Mouse (Mus musculus) bone marrow, adult 2 months (tissue): ENCODE results near the gene Appl1. TPM values are rescaled to one million over a fixed set of nuclear protein-coding genes. Genes with fewer than 3 reads are reported as not detected.

Experiments used
- H3K27ac ChIP-seq: fragments of 200-500 bp; 2 replicates; pipeline ENCODE4 v1.5.1; 2012; ENCODE audit warnings: low read depth, mild to moderate bottlenecking, control low read depth, inconsistent platforms, low read length; ENCODE audit not compliant: control insufficient read depth, poor library complexity, insufficient read depth
- H3K4me1 ChIP-seq: fragments of 200-500 bp; 2 replicates; pipeline ENCODE4 v1.6.1; 2011; ENCODE audit warnings: low read length; ENCODE audit not compliant: control insufficient read depth, insufficient read depth
- H3K4me3 ChIP-seq: fragments of 200-500 bp; replicated peaks from 2 replicates; pipeline ENCODE3; 2011; ENCODE audit warnings: mild to moderate bottlenecking, low read depth, low read length, control low read depth; ENCODE audit not compliant: control insufficient read depth
- CTCF ChIP-seq: fragments of 200-500 bp; IDR thresholded peaks from 2 replicates; pipeline ENCODE4 v1.5.1; 2011; ENCODE audit warnings: low read length, control low read depth; ENCODE audit not compliant: control insufficient read depth, insufficient read depth
- POLR2A ChIP-seq: fragments of 200-500 bp; IDR thresholded peaks from 2 replicates; pipeline ENCODE4 v1.6.1; 2011; ENCODE audit warnings: low read depth, mild to moderate bottlenecking, control low read depth, low read length, borderline replicate concordance; ENCODE audit not compliant: control insufficient read depth
- WGBS: fragments of 180-500 bp; shearing (Covaris S2); methylation state at CpG from one replicate; pipeline ENCODE4 v1.1.7; 2018; 5-methylcytosine and 5-hydroxymethylcytosine counted together
- polyA plus RNA-seq: library from polyadenylated mRNA; stranded (reverse); fragments of >200 nt; gene quantifications from 2 replicates; pipeline ENCODE4 v1.2.4, GENCODE M21; 2011; ENCODE audit warnings: low replicate concordance; ENCODE audit not compliant: missing spikeins, insufficient read depth, insufficient read length

Gene Appl1
- polyA plus RNA-seq: 2.9 and 7.5 TPM in 2 replicates

- TF ChIP-seq CTCF (no peak), POLR2A (no peak)
- Histone ChIP-seq H3K4me3 (peak within 1 kb of the TSS; percentile 85), H3K4me1 (no peaks in the 10 kb centered on the region), H3K27ac (peak within 1 kb of the TSS; percentile 93)
- WGBS: 10% methylated on average over 10 of the region's 10 CpGs
These were observed at the start of gene Appl1 for GRCm38 (mm10) chr14:26971106-26971789. Gene Appl1, minus strand, starts transcription at chr14:26971232.

GRCm38 (mm10) chr14:27019850-27020249 lies 48.8 kb upstream of the Appl1 start:
- TF ChIP-seq CTCF: no peak
- TF ChIP-seq POLR2A: no peak
- Histone ChIP-seq H3K4me3 (no peak overlapping the region), H3K4me1 (no peaks in the 10 kb centered on the region; the same call in 1 of the 2 replicates), H3K27ac (no peak overlapping the region)
- WGBS: 90% methylated on average over 14 of the region's 14 CpGs

DNA sequence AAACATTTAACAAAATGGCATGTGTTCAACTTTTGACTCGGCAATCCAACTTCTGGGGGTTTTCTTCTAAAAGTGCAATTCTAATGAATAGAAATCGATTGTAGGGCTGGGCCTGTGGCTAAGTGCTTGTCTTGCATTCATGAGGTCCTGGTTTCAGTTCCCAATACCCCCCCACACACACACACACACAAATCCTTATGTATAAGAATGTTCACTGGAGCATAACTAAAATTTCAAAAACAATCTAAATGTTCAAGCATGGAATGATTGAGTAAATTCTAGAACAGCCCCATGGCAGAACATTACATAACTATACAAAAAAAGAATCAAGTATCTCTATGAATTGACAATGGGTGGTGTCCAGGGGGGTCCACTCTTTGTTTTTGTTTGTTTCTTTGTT lies 46.9 kb upstream of the Appl1 start:
- 59% methylated on average over 2 of the region's 2 CpGs for WGBS
- Histone ChIP-seq H3K4me1 (no peaks in the 10 kb centered on the region; the same call in 1 of the 2 replicates), H3K27ac (no peak overlapping the region), H3K4me3 (no peak overlapping the region)
- TF ChIP-seq CTCF (no peak), POLR2A (no peak)

DNA sequence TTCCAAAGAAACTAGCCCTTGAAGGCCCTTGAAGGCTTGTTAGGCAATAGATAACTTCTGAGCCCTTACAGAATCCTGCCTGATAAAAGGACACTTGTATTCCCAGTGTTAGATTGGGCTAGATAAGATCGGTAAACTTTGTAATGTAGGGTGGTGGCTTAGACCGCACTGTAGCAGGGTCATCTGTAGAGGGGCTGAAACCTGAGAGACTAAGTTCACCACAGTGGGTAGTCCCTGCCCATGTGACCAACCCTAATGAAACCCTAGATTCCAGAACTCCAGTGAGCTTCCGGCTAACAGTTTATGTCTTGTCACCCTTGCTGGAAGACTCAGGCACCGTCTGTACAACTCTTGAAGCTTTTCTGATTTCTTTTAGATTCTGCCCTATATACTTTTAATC lies 42.6 kb upstream of the Appl1 start:
- no peaks in the 10 kb centered on the region; the same call in 1 of the 2 replicates for H3K4me1 ChIP-seq
- H3K4me3 ChIP-seq: no peak overlapping the region
- no peak overlapping the region for H3K27ac ChIP-seq
- 73% methylated on average over 4 of the region's 4 CpGs for WGBS
- TF ChIP-seq CTCF: no peak
- no peak for TF ChIP-seq POLR2A

GRCm38 (mm10) chr14:27011561-27011960 lies 40.5 kb upstream of the Appl1 start:
- H3K27ac ChIP-seq: no peak overlapping the region
- WGBS: 76% methylated on average over 5 of the region's 5 CpGs
- no peak for TF ChIP-seq POLR2A
- TF ChIP-seq CTCF: no peak
- no peaks in the 10 kb centered on the region for H3K4me1 ChIP-seq
- no peak overlapping the region for H3K4me3 ChIP-seq

DNA sequence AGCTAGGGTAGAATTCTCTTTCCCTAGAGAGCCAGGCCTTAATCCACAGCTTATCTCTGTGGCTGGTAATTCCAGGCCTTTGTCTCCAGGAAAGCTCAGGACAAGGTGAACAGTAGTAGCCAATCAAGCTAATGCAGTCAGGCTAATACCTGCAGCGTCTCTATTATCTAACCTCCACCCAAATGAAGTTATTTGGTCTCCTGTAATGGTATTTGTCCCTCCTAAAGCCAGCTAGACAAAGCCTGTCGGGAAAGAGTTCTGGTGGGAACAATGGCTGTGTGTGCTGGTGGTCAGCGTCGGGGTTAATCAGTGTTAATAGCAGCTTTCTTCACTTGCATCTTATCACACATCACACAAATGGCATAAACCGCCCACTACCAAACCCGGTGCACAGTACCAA lies 34.9 kb upstream of the Appl1 start:
- no peak for TF ChIP-seq CTCF
- no peak for TF ChIP-seq POLR2A
- Histone ChIP-seq H3K27ac (no peak overlapping the region), H3K4me1 (no peaks in the 10 kb centered on the region), H3K4me3 (no peak overlapping the region)
- WGBS: 66% methylated on average over 6 of the region's 6 CpGs

DNA sequence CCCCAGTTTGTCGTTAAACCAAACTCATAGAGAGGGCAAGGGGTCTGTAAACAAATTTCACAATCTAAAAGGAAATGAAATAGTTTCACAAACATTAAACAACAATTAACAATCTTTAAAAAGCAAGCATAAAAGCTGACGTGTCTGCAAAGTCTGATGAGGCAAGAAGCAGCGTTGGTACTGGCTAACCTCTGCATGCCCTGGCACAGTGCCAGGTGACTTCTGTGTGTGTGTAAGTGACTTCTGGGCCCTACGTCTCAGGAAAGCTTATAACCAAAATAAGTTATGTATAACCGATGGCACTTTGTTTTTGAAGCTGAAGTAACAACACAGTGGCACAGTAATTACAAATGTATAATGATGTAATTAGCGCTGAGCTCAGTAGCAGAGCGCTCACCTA lies 33.9 kb upstream of the Appl1 start:
- no peak overlapping the region for H3K27ac ChIP-seq
- no peak overlapping the region for H3K4me3 ChIP-seq
- no peaks in the 10 kb centered on the region for H3K4me1 ChIP-seq
- no peak for TF ChIP-seq CTCF
- no peak for TF ChIP-seq POLR2A
- 71% methylated on average over 7 of the region's 7 CpGs for WGBS

GRCm38 (mm10) chr14:27000386-27000785 lies 29.4 kb upstream of the Appl1 start:
- TF ChIP-seq CTCF (no peak), POLR2A (no peak)
- Histone ChIP-seq H3K4me3 (no peak overlapping the region), H3K4me1 (no peaks in the 10 kb centered on the region; the same call in 1 of the 2 replicates), H3K27ac (no peak overlapping the region)
- 40% methylated on average over 11 of the region's 11 CpGs for WGBS

- no peak for TF ChIP-seq CTCF
- no peak for TF ChIP-seq POLR2A
These were observed 25.2 kb upstream of the Appl1 start for GRCm38 (mm10) chr14:26996257-26996656.

More at GRCm38 (mm10) chr14:26996257-26996656, 25.2 kb upstream of the Appl1 start:
- H3K4me3 ChIP-seq: no peak overlapping the region
- no peaks in the 10 kb centered on the region; the same call in 1 of the 2 replicates for H3K4me1 ChIP-seq
- H3K27ac ChIP-seq: no peak overlapping the region
